Mouse (Mus musculus) left cerebral cortex, adult 18-20 months (tissue): Measurements from ENCODE around the gene Spata32. TPM values are rescaled to one million over a fixed set of nuclear protein-coding genes. Genes with fewer than 3 reads are reported as not detected.

Source experiments
- total RNA-seq, 2 experiments: library from RNA; stranded (reverse); gene quantifications; 2 replicates each; pipeline ENCODE4 v1.2.3; 2021

The Spata32 gene
- total RNA-seq, 2 experiments from 2014 or later, result 1.5 to 1.8 TPM

Other genes starting within 250 kb of the Spata32 start
- 100 to 1,000 TPM; 130 to 131 TPM for gene Nmt1, start 190.2 kb downstream of the Spata32 start, total RNA-seq
- gene Dcakd, start 190.1 kb downstream of the Spata32 start, total RNA-seq, result 10 to 100 TPM; 44.4 to 44.6 TPM
- 10 to 100 TPM; 20.4 to 21.7 TPM for gene Plcd3, start 116.8 kb downstream of the Spata32 start, total RNA-seq
- gene Acbd4, start 116.8 kb downstream of the Spata32 start, total RNA-seq, result 10 to 100 TPM; 85.2 to 90.4 TPM
- 10 to 100 TPM; 42.6 to 52.8 TPM for gene Hexim1, start 102.2 kb downstream of the Spata32 start, total RNA-seq
- 10 to 100 TPM; 16.1 to 16.2 TPM for gene Hexim2, start 86.0 kb downstream of the Spata32 start, total RNA-seq
- 100 to 1,000 TPM; 169 to 206 TPM for gene Fmnl1, start 47.3 kb downstream of the Spata32 start, total RNA-seq
- gene 1700023F06Rik, start 9.9 kb downstream of the Spata32 start, total RNA-seq, result 1 to 10 TPM; 1.8 to 2.0 TPM
- 1 to 10 TPM; 5.7 to 5.9 TPM for gene Map3k14, start 49.0 kb upstream of the Spata32 start, total RNA-seq
- 10 to 100 TPM; 11.9 to 15.1 TPM for gene Arhgap27, start 145.3 kb upstream of the Spata32 start, total RNA-seq
- gene Plekhm1, start 194.3 kb upstream of the Spata32 start, total RNA-seq, result 10 to 100 TPM; 18.2 to 18.8 TPM